Mouse (Mus musculus) hindbrain, embryonic 11.5 days (tissue): ENCODE results near the gene Scube1. TPM values are rescaled to one million over a fixed set of nuclear protein-coding genes. Genes with fewer than 3 reads are reported as not detected.

ENCODE experiments used
- ATAC-seq: fragments of 200-750 bp; cut with Nextera tagmentation; 2 replicates; pipeline ENCODE4 v1.8.0; 2017; ENCODE audit warnings: mild to moderate bottlenecking, moderate TSS enrichment, moderate library complexity; ENCODE audit not compliant: low FRiP score
- DNase-seq: peaks from one replicate; pipeline ENCODE4 v3.0.0-alpha.2; 2015; ENCODE audit warnings: low spot score
- H3K27ac ChIP-seq: fragments of 300-500 bp; sonication (generic); 2 replicates; pipeline ENCODE4 v1.5.1; 2014; ENCODE audit warnings: mild to moderate bottlenecking, low read depth, low read length
- H3K27me3 ChIP-seq: fragments of 300-500 bp; sonication (generic); 2 replicates; pipeline ENCODE4 v1.6.1; 2014; ENCODE audit warnings: mild to moderate bottlenecking, low read length, moderate library complexity, mixed read lengths; ENCODE audit not compliant: control insufficient read depth, insufficient read depth
- H3K36me3 ChIP-seq: fragments of 300-500 bp; sonication (generic); 2 replicates; pipeline ENCODE4 v1.6.1; 2014; ENCODE audit warnings: mild to moderate bottlenecking, low read length, moderate library complexity, mixed read lengths; ENCODE audit not compliant: control insufficient read depth, insufficient read depth
- H3K4me1 ChIP-seq: fragments of 300-500 bp; sonication (generic); replicated peaks from 2 replicates; pipeline ENCODE4 v1.6.1; 2014; ENCODE audit warnings: low read length, mixed read lengths; ENCODE audit not compliant: control insufficient read depth, insufficient read depth
- H3K4me2 ChIP-seq: fragments of 300-500 bp; sonication (generic); replicated peaks from 2 replicates; pipeline ENCODE4 v1.6.1; 2014; ENCODE audit warnings: mild to moderate bottlenecking, low read depth, low read length
- H3K4me3 ChIP-seq: fragments of 300-500 bp; sonication (generic); 2 replicates; pipeline ENCODE4 v1.5.1; 2014; ENCODE audit warnings: low read depth, low read length
- H3K9ac ChIP-seq: fragments of 300-500 bp; sonication (generic); 2 replicates; pipeline ENCODE4 v1.6.1; 2014; ENCODE audit warnings: low read depth, low read length
- H3K9me3 ChIP-seq: fragments of 300-500 bp; sonication (generic); 2 replicates; pipeline ENCODE4 v1.6.1; 2016; ENCODE audit warnings: low read length; ENCODE audit not compliant: control insufficient read depth
- WGBS: fragments of 180-500 bp; shearing (Covaris S2); extraction: QIAGEN DNeasy Blood & Tissue Kit; methylation state at CpG from one replicate; pipeline ENCODE4 v1.1.7; 2014; 5-methylcytosine and 5-hydroxymethylcytosine counted together
- polyA plus RNA-seq: library from polyadenylated mRNA; unstranded; fragments of >200 nt; fragmentation: Nextera tagmentation; extraction: Ambion mirVana; gene quantifications from 2 replicates; pipeline ENCODE4 v1.2.1, GENCODE M21; 2014

Gene Scube1
- polyA plus RNA-seq, 1 experiment from 2014 or later = 32.8 TPM

GRCm38 (mm10) chr15:83699132-83699833, 25.5 kb downstream of the Scube1 start:
- H3K9ac ChIP-seq = 0 out of 2 replicates have a peak overlapping the region, but pooled peaks have one; percentile 38
- peaks cover 25% of the 10 kb centered on the region for H3K4me1 ChIP-seq
- no peak overlapping the region for H3K4me2 ChIP-seq
- peak overlapping the region; percentile 70 for H3K27ac ChIP-seq
- WGBS = 8% methylated on average over 20 of the region's 20 CpGs
- ATAC-seq = peak; percentile 48
- no peaks in the 10 kb centered on the region for H3K9me3 ChIP-seq
- H3K27me3 ChIP-seq = no peaks in the 10 kb centered on the region
- no peak overlapping the region for H3K4me3 ChIP-seq
- peaks cover 10% of the 10 kb centered on the region for H3K36me3 ChIP-seq
- peak; percentile 46 for DNase-seq

DNA sequence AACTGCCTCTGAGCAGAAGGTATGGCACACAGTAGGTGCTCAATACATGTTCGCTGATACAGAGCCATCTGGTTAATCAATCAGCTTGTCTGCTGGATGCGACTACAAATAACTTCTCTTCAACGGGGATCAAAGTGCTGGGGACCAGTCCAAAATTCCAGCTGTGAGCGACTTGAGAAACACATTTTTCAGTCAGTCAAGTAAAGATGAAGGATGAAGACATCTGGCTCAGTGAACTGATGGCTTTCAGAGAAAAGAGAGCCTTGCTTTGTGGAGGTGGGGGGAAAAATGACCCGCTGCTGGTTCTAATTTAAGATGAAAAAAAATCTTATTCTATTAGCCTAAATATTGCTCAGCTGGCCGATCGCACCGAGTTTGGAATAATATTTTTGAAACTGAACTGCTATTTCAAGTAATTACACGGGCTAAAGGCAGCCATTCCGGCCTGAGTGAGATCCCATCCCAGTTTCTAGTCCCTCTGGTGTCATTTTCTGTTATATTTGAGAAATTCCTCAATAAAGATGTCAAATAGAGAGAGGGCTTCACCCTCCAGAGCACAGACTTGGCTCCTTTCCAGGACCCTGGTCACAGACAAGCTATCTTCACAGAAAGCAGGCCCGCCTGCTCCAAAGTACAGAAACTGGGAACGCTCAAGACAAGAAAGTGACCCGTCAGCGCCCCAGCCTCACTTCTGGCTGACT, 28.0 kb downstream of the Scube1 start:
- ATAC-seq (no peak), DNase-seq (peak; percentile 50)
- no peaks in the 10 kb centered on the region for H3K27me3 ChIP-seq
- no peak overlapping the region for H3K4me3 ChIP-seq
- H3K9ac ChIP-seq = no peak overlapping the region
- H3K27ac ChIP-seq = peak overlapping the region; percentile 12; the same call in 1 of the 2 replicates
- WGBS = 62% methylated on average over 14 of the region's 14 CpGs
- no peak overlapping the region for H3K4me2 ChIP-seq
- no peaks in the 10 kb centered on the region for H3K36me3 ChIP-seq
- peaks cover 25% of the 10 kb centered on the region for H3K4me1 ChIP-seq
- H3K9me3 ChIP-seq = no peaks in the 10 kb centered on the region

DNA sequence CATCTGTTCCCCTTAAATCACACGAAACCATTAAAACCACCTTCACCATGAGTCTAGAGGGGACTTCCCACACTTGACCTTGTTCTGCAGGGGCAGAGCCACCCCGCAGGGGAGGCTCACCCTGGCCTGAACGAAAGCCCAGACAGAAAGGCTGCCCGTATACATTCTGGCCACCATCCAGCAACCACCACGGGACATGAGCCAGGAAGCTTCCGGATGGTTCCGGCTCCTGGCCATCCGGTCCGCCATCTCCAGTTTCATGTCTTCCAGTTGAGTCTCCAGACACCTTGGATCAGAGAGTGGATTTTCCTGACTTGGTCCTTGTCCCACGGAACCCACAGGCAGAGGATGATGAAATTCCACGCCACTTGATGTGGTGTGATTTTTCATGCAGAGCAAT, 29.7 kb downstream of the Scube1 start:
- H3K4me1 ChIP-seq = peaks cover 25% of the 10 kb centered on the region
- no peaks in the 10 kb centered on the region for H3K27me3 ChIP-seq
- H3K9me3 ChIP-seq = no peaks in the 10 kb centered on the region
- no peaks in the 10 kb centered on the region for H3K36me3 ChIP-seq
- no peak for ATAC-seq
- no peak overlapping the region for H3K9ac ChIP-seq
- H3K27ac ChIP-seq = no peak overlapping the region
- DNase-seq = no peak
- H3K4me2 ChIP-seq = no peak overlapping the region
- no peak overlapping the region for H3K4me3 ChIP-seq
- WGBS = 87% methylated on average over 11 of the region's 11 CpGs

GRCm38 (mm10) chr15:83691901-83692361, 32.9 kb downstream of the Scube1 start:
- Histone ChIP-seq H3K9me3 (no peaks in the 10 kb centered on the region), H3K9ac (no peak overlapping the region), H3K4me3 (no peak overlapping the region), H3K27me3 (no peaks in the 10 kb centered on the region), H3K36me3 (no peaks in the 10 kb centered on the region), H3K4me2 (no peak overlapping the region), H3K27ac (no peak overlapping the region), H3K4me1 (no peaks in the 10 kb centered on the region)
- 49% methylated on average over 8 of the region's 8 CpGs for WGBS
- no peak for DNase-seq
- ATAC-seq = no peak

DNA sequence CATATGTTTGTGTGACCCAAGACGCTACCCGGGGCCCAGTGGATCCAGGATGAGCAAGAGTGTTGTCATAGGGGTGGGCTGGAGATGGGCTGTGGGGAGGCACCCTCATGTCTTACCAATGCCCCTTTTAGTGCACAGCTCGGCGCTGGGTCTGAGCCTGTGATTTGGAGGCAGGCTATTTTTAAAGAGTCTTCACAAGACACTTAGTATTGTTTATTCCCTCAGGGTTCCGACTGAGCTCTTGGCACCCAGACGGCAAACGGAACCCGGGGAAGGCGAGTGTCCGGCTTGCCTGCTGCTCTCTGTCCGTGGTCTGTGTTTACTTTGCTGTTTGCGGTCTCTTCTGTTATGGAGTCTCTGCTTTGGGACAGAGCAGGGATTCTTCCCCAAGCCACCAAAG, 34.9 kb downstream of the Scube1 start:
- Histone ChIP-seq H3K36me3 (no peaks in the 10 kb centered on the region), H3K27ac (no peak overlapping the region), H3K4me3 (no peak overlapping the region), H3K4me2 (no peak overlapping the region), H3K9ac (no peak overlapping the region), H3K4me1 (no peaks in the 10 kb centered on the region), H3K9me3 (no peaks in the 10 kb centered on the region), H3K27me3 (no peaks in the 10 kb centered on the region)
- ATAC-seq = no peak
- WGBS = 88% methylated on average over 12 of the region's 12 CpGs
- DNase-seq = no peak

GRCm38 (mm10) chr15:83686601-83687000, 38.2 kb downstream of the Scube1 start:
- Histone ChIP-seq H3K9ac (no peak overlapping the region), H3K4me1 (no peaks in the 10 kb centered on the region)
- WGBS = 57% methylated on average over 9 of the region's 9 CpGs

GRCm38 (mm10) chr15:83685950-83686349, 38.9 kb downstream of the Scube1 start:
- 97% methylated on average over 3 of the region's 3 CpGs for WGBS
- H3K36me3 ChIP-seq = no peaks in the 10 kb centered on the region
- no peak overlapping the region for H3K27ac ChIP-seq
- ATAC-seq (no peak), DNase-seq (no peak)
- H3K9me3 ChIP-seq = no peaks in the 10 kb centered on the region
- H3K4me1 ChIP-seq = no peaks in the 10 kb centered on the region
- no peak overlapping the region for H3K4me3 ChIP-seq
- no peak overlapping the region for H3K9ac ChIP-seq
- no peaks in the 10 kb centered on the region for H3K27me3 ChIP-seq
- no peak overlapping the region for H3K4me2 ChIP-seq

More at GRCm38 (mm10) chr15:83686601-83687000, 38.2 kb downstream of the Scube1 start:
- H3K27ac ChIP-seq = no peak overlapping the region
- H3K4me2 ChIP-seq = no peak overlapping the region
- no peaks in the 10 kb centered on the region for H3K27me3 ChIP-seq
- H3K9me3 ChIP-seq = no peaks in the 10 kb centered on the region
- ATAC-seq = no peak
- H3K4me3 ChIP-seq = no peak overlapping the region
- no peaks in the 10 kb centered on the region for H3K36me3 ChIP-seq
- no peak for DNase-seq

DNA sequence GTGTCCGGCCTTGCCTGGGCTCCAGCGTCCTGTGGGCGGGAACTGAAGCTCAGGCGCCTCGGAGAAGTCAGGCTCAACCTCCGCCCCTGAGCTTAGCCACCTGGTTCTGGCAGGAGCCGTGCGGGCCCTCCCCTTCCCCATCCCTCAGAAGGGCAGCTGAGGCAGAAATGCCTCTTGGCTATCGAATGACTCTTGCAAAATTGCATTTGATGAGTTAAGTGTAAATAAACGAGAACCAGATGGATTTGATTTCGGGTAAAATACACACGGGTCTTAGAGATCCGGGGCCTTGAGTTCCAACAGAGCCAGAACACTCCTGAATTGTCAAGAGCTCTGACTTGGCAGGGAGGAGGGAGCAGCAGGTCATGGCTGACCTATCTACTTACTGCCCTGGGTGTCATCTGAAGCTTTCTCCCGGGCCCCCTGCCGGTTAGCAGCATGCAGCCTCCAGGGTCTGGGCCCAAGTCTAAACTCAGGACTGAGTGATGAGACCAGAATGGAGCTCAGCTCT, 41.7 kb downstream of the Scube1 start:
- no peaks in the 10 kb centered on the region for H3K36me3 ChIP-seq
- peaks cover 16% of the 10 kb centered on the region for H3K4me1 ChIP-seq
- 48% methylated on average over 15 of the region's 15 CpGs for WGBS
- no peak overlapping the region for H3K4me2 ChIP-seq
- H3K27ac ChIP-seq = no peak overlapping the region
- no peak overlapping the region for H3K4me3 ChIP-seq
- H3K9me3 ChIP-seq = no peaks in the 10 kb centered on the region
- H3K27me3 ChIP-seq = no peaks in the 10 kb centered on the region
- DNase-seq (no peak), ATAC-seq (no peak)
- H3K9ac ChIP-seq = no peak overlapping the region
